Mouse (Mus musculus) heart, embryonic 11.5 days (tissue): ENCODE results near the gene Ero1lb. TPM values are rescaled to one million over a fixed set of nuclear protein-coding genes. Genes with fewer than 3 reads are reported as not detected.
"Not testable (repeated sequence)": the region's sequence is repeated elsewhere in the genome, so short reads cannot be mapped to it uniquely, and the experiment has no call there.

Experiments used
- ATAC-seq: fragments of 200-750 bp; cut with Nextera tagmentation; replicated peaks from 2 replicates; pipeline ENCODE4 v1.8.0; 2017; ENCODE audit warnings: moderate library complexity; ENCODE audit not compliant: insufficient number of reproducible peaks, low FRiP score, low TSS enrichment
- H3K27ac ChIP-seq: fragments of 300-500 bp; sonication (generic); 2 replicates; pipeline ENCODE4 v1.5.1; 2014; ENCODE audit warnings: mild to moderate bottlenecking, low read depth, low read length
- H3K27me3 ChIP-seq: fragments of 300-500 bp; sonication (generic); 2 replicates; pipeline ENCODE4 v1.6.1; 2014; ENCODE audit warnings: mild to moderate bottlenecking, low read length, mixed read lengths; ENCODE audit not compliant: control insufficient read depth, insufficient read depth
- H3K36me3 ChIP-seq: fragments of 300-500 bp; sonication (generic); 2 replicates; pipeline ENCODE4 v1.6.1; 2014; ENCODE audit warnings: mild to moderate bottlenecking, low read length, moderate library complexity, mixed read lengths; ENCODE audit not compliant: control insufficient read depth, insufficient read depth
- H3K4me1 ChIP-seq: fragments of 300-500 bp; sonication (generic); 2 replicates; pipeline ENCODE4 v1.6.1; 2014; ENCODE audit warnings: low read length; ENCODE audit not compliant: control insufficient read depth, insufficient read depth
- H3K4me2 ChIP-seq: fragments of 300-500 bp; sonication (generic); 2 replicates; pipeline ENCODE4 v1.6.1; 2014; ENCODE audit warnings: mild to moderate bottlenecking, moderate library complexity
- H3K4me3 ChIP-seq: fragments of 300-500 bp; sonication (generic); 2 replicates; pipeline ENCODE4 v1.5.1; 2014; ENCODE audit warnings: low read depth, low read length
- H3K9ac ChIP-seq: fragments of 300-500 bp; sonication (generic); 2 replicates; pipeline ENCODE4 v1.6.1; 2014; ENCODE audit warnings: mild to moderate bottlenecking, low read depth, low read length, moderate library complexity
- H3K9me3 ChIP-seq: fragments of 300-500 bp; sonication (generic); replicated peaks from 2 replicates; pipeline ENCODE4 v1.6.1; 2016; ENCODE audit warnings: low read length; ENCODE audit not compliant: control insufficient read depth
- WGBS: fragments of 180-500 bp; shearing (Covaris S2); extraction: QIAGEN DNeasy Blood & Tissue Kit; methylation state at CpG from one replicate; pipeline ENCODE4 v1.1.7; 2014; ENCODE audit not compliant: insufficient replicate concordance; 5-methylcytosine and 5-hydroxymethylcytosine counted together
- polyA plus RNA-seq: library from polyadenylated mRNA; unstranded; fragments of >200 nt; fragmentation: Nextera tagmentation; extraction: Ambion mirVana; gene quantifications from 2 replicates; pipeline ENCODE4 v1.2.1, GENCODE M21; 2014

Ero1lb gene
- polyA plus RNA-seq, 1 experiment from 2014 or later = 7.7 TPM

DNA sequence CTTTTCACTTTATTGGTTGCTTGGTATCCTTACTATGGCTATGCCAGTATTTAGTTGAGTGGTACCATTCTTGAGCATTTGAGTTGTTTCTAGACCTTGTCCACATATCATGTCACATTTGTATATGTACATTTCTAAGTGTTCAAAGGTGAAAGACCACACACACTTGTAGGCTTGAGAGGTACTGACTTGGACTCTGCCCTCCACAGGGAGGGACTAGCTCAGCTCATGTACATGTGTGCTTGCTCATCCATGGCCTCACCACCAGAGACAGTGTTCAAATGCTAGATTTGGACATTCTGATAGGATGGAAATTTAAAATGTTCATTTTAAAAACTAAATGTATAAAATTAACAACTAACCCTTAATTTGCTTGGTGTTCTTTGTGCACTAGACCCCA, 44.5 kb downstream of the Ero1lb start:
- H3K4me1 ChIP-seq, H3K9me3 ChIP-seq, H3K27ac ChIP-seq, H3K4me2 ChIP-seq, ATAC-seq, H3K9ac ChIP-seq, H3K36me3 ChIP-seq, H3K27me3 ChIP-seq, H3K4me3 ChIP-seq: not testable (repeated sequence)

DNA sequence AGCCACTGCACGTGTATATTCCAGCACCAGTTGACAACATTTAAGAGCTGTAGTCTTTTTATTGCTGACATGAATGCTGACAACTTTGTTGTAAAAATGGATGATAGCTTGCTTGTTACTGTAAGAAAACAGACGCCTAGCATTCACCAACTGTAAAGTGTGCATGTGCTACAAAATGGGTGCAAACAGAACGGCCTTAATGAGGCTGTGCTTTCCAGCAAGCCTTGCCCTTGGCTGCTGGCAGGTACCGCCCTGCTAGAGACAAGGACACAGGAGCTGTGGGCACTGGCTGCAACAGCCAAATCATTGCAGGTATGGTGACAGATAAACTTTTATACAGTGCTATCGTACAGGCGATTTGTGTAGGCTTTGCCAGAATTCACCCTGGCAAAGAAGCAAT, 48.4 kb downstream of the Ero1lb start:
- not testable (repeated sequence) for H3K4me2 ChIP-seq, ATAC-seq, H3K9me3 ChIP-seq, H3K4me1 ChIP-seq, H3K27ac ChIP-seq, H3K4me3 ChIP-seq, H3K36me3 ChIP-seq, H3K27me3 ChIP-seq, H3K9ac ChIP-seq
- WGBS = 77% methylated on average over 6 of the region's 6 CpGs

DNA sequence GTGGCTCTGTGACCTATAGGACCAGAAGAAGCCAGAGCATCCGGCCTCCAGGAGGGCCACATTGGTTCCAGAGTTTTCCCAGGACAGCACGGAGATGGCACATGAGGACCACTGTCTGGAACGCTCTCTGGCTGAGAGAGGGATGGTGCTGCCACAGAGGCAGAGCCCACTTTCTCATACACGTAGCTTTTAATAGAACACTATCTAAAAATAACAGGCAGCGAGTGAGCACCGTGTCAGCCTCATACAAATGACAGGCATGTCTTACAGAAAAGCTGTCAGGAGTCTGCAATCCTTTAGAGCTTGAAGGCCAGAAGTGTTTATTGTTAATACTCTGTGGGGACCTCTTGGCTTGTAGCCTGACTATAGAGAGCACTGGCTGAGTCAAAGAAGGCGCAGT, 48.9 kb downstream of the Ero1lb start:
- H3K27me3 ChIP-seq, H3K9me3 ChIP-seq, H3K36me3 ChIP-seq, H3K4me1 ChIP-seq, H3K9ac ChIP-seq, H3K4me3 ChIP-seq: not testable (repeated sequence)
- WGBS = 29% methylated on average over 7 of the region's 7 CpGs
- peak overlapping the region; percentile 16; the same call in 1 of the 2 replicates for H3K4me2 ChIP-seq
- ATAC-seq = peak; percentile 45
- peak overlapping the region; percentile 57; the same call in 1 of the 2 replicates for H3K27ac ChIP-seq

DNA sequence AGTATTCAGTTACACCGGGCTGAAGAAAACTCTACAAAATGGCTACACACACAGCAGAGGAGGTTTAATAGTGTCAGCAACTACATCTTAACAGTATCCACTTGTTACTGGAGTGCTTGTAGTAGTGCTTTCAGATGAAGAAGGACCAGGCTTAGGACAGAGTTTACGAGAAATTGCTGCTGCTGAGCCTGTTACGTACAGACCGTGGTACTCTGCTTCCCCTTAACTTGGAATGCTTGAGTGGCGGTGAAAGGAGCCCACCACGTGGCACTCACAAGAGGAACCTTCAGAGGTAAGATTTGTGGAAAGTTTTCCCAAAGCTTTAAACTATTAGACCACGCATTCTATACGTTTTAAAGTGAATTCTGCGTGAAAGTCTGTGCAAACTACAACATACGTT, 49.3 kb downstream of the Ero1lb start:
- peak; percentile 23; the same call in 1 of the 2 replicates for ATAC-seq
- not testable (repeated sequence) for H3K9me3 ChIP-seq, H3K27me3 ChIP-seq, H3K36me3 ChIP-seq, H3K9ac ChIP-seq, H3K4me1 ChIP-seq, H3K4me3 ChIP-seq
- Histone ChIP-seq H3K4me2 (peak overlapping the region; percentile 16), H3K27ac (peak overlapping the region; percentile 57; the same call in 1 of the 2 replicates)
- 58% methylated on average over 10 of the region's 10 CpGs for WGBS

DNA sequence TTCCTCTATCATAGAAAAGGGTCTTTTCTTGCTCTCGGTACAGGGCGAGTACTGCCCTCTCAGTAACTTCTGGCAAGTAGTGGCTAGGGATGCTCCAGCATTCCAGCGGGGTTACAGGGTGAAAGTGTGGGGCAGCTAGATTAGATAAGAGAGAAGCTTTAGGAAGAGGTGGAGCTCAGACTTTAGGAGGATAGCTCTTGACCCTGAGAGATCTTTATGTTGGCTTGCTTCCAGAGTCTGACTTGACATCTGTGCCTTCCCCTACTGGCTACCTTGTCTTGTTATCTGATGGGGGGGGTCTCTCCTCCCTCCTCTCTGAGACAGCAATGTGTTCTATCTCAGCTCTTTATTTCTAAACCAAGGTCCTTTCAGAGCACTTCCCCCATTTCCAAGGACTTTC, 50.8 kb downstream of the Ero1lb start:
- H3K4me1 ChIP-seq, H3K27ac ChIP-seq, H3K27me3 ChIP-seq, H3K9me3 ChIP-seq, H3K4me3 ChIP-seq, H3K36me3 ChIP-seq, H3K4me2 ChIP-seq, H3K9ac ChIP-seq: not testable (repeated sequence)
- ATAC-seq = peak; percentile 52; the same call in 1 of the 2 replicates
- WGBS = 22% methylated on average over 3 of the region's 3 CpGs

DNA sequence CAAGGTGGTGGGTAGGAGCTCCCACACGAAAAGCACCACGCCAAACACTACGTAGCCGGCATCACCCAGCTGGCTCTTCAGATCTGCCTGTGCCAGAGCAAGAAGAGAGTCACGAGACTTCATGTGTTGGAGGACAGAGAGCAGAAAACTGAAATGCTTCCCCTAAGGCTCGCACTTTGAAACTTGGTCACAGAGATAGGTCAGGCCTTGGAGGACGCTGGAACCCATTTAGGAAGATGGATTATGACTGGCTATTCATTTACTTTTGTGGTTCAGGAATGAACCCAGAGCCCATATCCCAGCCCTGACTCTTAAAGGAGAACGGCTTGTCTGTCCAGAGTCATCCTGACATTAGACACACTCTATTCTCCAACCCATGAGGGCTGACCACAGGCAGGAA, 54.1 kb downstream of the Ero1lb start:
- not testable (repeated sequence) for ATAC-seq, H3K4me2 ChIP-seq, H3K36me3 ChIP-seq, H3K9ac ChIP-seq, H3K9me3 ChIP-seq, H3K27ac ChIP-seq, H3K4me3 ChIP-seq, H3K4me1 ChIP-seq, H3K27me3 ChIP-seq
- 89% methylated on average over 8 of the region's 8 CpGs for WGBS

DNA sequence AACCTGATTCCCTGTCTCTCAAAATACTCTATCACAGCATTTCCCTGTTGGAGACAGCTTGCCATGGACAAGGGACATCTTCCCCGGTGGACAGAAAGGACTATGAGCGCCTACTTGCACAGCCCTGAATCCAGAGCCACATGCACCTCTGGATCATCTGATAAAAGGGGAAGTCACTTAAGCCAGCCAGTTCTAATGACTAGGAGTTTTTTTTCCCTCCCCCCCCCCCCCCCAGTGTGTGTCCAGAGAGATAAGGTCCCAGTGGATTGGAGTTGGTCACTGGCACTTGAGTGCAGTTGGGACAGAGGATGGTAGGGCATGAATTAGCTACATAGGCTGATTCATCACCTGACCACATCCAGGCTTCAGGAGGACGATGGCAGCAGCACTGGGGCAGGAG, 60.4 kb downstream of the Ero1lb start:
- H3K27me3 ChIP-seq, H3K36me3 ChIP-seq, H3K4me1 ChIP-seq, H3K27ac ChIP-seq, ATAC-seq, H3K4me3 ChIP-seq, H3K9me3 ChIP-seq, H3K9ac ChIP-seq, H3K4me2 ChIP-seq: not testable (repeated sequence)
- WGBS = 88% methylated on average over 3 of the region's 3 CpGs

DNA sequence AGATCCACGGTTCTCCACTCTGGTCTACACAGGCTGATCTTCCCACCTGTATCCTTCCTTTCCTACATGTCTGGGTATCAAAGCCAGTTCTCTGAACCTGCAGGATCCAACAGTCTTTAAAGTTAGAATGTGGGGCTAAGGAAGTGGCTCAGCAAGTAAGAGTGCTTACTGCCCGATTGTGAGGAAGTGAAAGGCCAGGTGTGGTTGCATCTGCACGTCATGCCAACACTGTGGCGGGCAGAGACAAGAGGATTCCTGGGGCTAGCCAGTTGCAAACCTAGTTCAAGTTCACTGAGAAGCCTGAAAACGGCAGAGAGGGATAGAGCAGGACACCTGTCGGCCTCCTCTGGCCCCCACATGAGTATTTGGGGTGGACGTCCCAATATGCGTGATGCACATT, 62.1 kb downstream of the Ero1lb start:
- H3K4me1 ChIP-seq, H3K9me3 ChIP-seq, ATAC-seq, H3K27me3 ChIP-seq, H3K27ac ChIP-seq, H3K4me3 ChIP-seq, H3K4me2 ChIP-seq, H3K9ac ChIP-seq, H3K36me3 ChIP-seq: not testable (repeated sequence)
- WGBS = 85% methylated on average over 8 of the region's 8 CpGs

DNA sequence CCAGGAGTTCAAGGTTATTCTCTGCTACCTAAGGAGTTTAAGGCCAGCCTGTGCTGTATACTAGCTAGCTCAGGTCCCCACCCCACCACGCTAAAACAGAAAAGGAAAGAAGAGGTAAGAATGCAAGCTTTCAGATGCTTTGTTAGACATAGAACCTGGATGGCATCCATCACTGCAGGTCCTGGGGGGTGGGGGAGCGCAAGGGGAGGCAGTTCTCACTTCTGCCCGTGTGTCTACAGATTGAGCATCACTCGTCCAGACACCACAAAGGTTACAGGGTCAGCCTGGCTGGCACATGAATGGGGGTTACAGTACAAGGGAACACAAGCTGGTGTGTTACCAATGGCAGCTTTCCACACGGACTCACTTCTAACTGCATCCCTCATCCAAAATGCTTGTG, 62.5 kb downstream of the Ero1lb start:
- H3K9ac ChIP-seq, H3K27ac ChIP-seq, H3K4me1 ChIP-seq, H3K27me3 ChIP-seq, H3K4me2 ChIP-seq, H3K4me3 ChIP-seq, ATAC-seq, H3K36me3 ChIP-seq, H3K9me3 ChIP-seq: not testable (repeated sequence)
- 76% methylated on average over 5 of the region's 5 CpGs for WGBS
